Mouse (Mus musculus) thymus, postnatal 14 days (tissue): ENCODE results near the gene Pidd1.

Source experiments
- DNase-seq: peaks from one replicate; pipeline ENCODE4 v3.0.0; 2021

Gene Pidd1

GRCm38 (mm10) chr7:141443828-141444237 lies at the start of gene Pidd1:
TSS of gene Pidd1 (minus strand) at chr7:141444025.
- DNase-seq = peak; percentile 71

DNA sequence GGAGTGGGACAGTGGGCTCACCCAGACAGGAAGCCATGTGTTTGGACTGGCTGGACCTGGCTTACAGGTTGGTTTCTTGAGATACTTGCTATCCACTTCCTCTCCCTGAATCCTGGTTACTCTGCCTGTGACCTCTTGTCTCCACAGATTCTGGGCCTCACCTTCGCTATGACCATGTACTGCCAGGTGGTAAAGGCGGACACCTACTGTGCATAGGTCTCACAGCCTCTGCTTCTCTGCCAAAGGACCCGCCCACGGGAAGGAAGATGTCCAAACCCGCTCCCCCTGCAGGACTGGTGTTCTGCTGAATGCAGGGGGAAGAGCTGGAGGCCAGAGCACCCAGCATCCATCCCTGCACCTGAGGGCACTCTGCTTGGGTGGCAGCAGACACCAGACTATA lies 48.9 kb upstream of the Pidd1 start:
- no peak for DNase-seq

- peak; percentile 40 for DNase-seq
Measured at GRCm38 (mm10) chr7:141491151-141491550, 47.3 kb upstream of the Pidd1 start.

- DNase-seq = no peak
Measured at GRCm38 (mm10) chr7:141487141-141487540, 43.3 kb upstream of the Pidd1 start.

DNA sequence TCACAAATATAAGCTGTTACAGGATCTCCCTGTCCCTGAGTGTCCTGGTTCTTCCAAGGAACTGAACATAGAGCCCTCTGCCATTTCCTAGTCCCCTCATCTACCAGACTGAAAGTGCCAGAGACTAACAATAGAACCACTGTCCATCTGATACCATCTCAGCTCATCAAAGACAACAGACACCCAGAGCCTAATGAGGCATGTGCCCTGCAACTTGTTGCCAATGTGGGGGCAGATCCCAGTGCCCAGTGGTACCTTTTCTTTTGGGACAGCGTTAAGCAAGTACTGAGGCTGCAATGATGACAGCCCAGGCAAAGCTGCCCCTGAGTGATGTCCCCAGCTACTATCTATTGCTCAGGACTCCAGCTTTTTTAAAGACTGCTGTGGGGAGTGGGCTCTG lies 42.4 kb upstream of the Pidd1 start:
- DNase-seq = no peak

DNA sequence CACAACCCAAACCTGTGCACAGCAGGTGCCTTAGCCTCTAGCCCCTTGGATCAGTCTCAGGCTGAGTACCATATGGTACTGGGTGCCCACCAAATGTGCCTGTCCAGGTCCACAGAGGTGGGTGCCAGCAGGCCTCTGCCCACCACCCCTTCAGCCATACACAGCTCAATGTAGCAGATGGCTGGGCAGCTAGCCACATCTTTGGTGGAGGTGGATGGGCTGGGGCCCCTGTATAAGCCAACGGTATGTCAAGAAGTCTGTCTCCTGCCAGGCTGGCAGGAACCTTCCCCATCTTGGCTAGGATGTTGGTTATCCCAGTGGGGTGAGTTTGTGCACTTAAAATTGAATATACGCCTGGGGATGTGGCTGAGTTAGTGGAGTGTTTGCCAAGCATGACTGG lies 41.8 kb upstream of the Pidd1 start:
- DNase-seq = no peak

DNA sequence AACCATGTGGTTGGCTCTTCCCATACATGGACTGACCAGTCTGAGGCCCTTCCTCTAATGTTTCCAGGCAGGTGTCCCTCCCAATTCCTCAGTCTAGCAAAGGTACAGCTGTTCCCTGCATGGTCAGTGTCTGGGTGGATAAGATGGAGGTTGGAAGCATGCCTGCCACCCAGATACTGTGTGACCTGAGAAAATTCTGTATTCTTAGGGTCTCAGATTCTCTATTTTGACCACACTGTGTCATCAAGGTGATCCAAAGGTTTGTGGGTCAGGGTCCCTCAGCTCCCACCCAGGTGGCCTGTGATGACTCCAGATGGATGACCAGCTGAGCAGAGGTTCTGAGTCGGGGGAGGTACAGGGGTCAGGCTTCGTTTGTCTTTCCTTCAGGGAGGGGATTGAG lies 41.4 kb upstream of the Pidd1 start:
- no peak for DNase-seq

GRCm38 (mm10) chr7:141484186-141485120 lies 40.6 kb upstream of the Pidd1 start:
- DNase-seq = no peak

DNA sequence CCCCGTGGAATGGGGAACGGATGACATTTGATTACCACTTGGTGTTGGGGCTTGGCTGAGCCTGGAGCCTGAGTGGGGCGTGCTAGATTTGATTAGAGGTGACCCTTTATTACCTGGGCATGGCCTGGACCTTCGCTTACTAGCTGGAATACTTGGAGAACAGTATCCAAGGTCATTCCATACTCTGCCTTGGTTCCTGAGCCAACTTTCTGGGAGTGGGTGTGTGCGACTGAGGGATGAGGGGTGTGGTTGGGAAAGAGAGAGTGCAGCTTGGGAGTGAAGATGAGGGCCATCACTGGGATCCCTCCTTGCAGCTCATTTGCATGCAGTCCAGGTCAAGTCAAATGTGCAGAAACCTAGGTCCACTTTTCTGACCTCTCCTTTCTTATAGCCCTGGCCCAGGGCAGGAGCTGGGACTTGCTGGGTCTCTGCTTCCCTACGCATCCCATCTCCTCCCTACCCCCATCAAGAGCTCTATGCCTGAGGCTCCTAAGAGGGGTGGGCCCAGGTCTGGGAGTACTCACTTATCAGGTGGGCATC lies 39.4 kb upstream of the Pidd1 start:
- DNase-seq = no peak

GRCm38 (mm10) chr7:141482531-141483024 lies 38.8 kb upstream of the Pidd1 start:
- no peak for DNase-seq

GRCm38 (mm10) chr7:141481498-141482401 lies 37.9 kb upstream of the Pidd1 start:
- DNase-seq = peak; percentile 53

GRCm38 (mm10) chr7:141480842-141481497 lies 37.1 kb upstream of the Pidd1 start:
- DNase-seq = peak; percentile 76

- no peak for DNase-seq
Measured at GRCm38 (mm10) chr7:141478270-141478748, 34.5 kb upstream of the Pidd1 start.

DNA sequence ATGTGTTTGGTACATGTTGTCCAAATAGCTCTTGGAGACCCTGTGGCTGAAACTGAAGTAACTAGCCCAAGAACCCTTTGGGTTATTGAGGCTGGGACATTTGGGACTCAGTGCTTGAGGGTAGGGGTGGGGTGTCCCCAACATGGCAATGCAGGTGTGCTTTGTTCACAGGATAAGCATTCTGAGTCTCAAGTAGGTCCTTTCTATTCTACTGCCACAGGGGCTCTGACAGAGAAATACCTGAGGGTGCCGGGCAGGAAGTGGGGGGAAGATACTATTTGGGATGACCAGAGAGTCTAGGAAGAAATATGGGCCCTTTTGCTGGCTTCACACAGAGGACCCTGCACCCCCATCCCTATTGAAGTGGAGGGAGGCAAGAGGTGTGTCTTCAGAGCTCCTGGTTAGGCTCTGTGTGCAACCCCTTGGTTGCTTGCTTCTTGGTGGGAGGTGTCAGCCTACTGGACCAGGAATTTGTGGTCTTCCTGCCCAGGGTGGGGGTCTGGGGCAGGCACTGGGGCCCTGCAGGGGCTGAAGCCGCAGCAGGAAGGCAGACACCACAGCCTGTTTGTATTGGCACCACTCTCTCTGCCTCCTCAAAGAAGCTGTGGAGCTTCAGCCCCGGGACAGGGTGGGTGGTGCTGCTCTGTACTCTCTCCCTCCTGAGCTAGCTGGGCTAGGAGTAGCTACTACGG lies 33.9 kb upstream of the Pidd1 start:
- DNase-seq = peak; percentile 18

DNA sequence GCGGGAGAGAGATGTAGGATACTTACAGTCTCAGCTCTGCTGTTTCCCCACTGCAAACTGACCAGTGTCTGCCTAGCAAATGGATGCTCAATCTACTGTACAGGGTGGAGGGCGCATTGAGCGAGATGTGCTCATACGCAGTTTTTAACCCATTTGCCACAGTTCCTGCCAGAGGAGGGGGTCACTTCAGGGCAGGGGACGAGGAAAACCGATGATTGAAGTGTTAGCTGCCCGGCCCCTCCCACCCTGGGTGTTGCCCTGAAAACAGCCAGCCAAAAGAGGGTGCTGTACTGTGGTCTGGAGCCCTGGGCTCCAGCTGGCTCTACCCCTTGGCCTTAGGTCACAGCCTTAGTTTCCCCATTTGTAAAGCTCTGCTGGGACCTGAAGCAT lies 33.2 kb upstream of the Pidd1 start:
- no peak for DNase-seq

GRCm38 (mm10) chr7:141476226-141476980 lies 32.6 kb upstream of the Pidd1 start:
- DNase-seq = peak; percentile 47

DNA sequence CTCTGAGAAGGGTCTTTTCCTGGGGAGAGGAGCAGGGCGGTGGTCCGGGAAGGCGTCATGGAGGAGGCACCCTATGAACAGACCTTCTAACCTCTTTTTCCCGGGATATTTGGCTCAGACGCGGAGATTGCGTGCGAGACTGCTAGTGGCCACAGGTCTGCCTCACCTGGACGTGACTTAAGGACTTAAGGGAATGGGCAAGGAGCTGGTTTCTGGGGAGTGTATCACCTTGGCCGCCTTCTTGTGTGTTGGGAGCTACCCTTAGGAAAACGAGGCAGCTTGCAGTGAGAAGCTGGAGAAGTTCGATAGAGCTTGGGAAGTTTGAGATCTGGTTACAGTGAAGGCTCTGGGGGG lies 32.0 kb upstream of the Pidd1 start:
- no peak for DNase-seq

- peak; percentile 89 for DNase-seq
Measured at GRCm38 (mm10) chr7:141475011-141475804, 31.4 kb upstream of the Pidd1 start, which contains the start of the genes Polr2l and Tspan4. TSS of gene Polr2l (minus strand) at chr7:141475132. TSS of gene Tspan4 (plus strand) at chr7:141475240.

- no peak for DNase-seq
Measured at GRCm38 (mm10) chr7:141474160-141474559, 30.3 kb upstream of the Pidd1 start.

- no peak for DNase-seq
Measured at GRCm38 (mm10) chr7:141472763-141473162, 28.9 kb upstream of the Pidd1 start.
